Mouse (Mus musculus) intestine, embryonic 15.5 days (tissue): ENCODE results near the gene Klhdc10. TPM values are rescaled to one million over a fixed set of nuclear protein-coding genes. Genes with fewer than 3 reads are reported as not detected.

ENCODE experiments used
- ATAC-seq: fragments of 200-750 bp; cut with Nextera tagmentation; 2 replicates; pipeline ENCODE4 v1.8.0; 2017; ENCODE audit warnings: moderate TSS enrichment, moderate library complexity
- H3K27ac ChIP-seq: fragments of 300-500 bp; sonication (generic); 2 replicates; pipeline ENCODE4 v1.5.1; 2015; ENCODE audit warnings: mild to moderate bottlenecking, inconsistent platforms
- H3K27me3 ChIP-seq: fragments of 300-500 bp; sonication (generic); replicated peaks from 2 replicates; pipeline ENCODE4 v1.6.1; 2015; ENCODE audit warnings: inconsistent platforms
- H3K36me3 ChIP-seq: fragments of 300-500 bp; sonication (generic); 2 replicates; pipeline ENCODE4 v1.6.1; 2015; ENCODE audit warnings: inconsistent platforms
- H3K4me1 ChIP-seq: fragments of 300-500 bp; sonication (generic); replicated peaks from 2 replicates; pipeline ENCODE4 v1.6.1; 2015; ENCODE audit warnings: inconsistent platforms
- H3K4me2 ChIP-seq: fragments of 300-500 bp; sonication (generic); replicated peaks from 2 replicates; pipeline ENCODE4 v1.6.1; 2015; ENCODE audit warnings: mild to moderate bottlenecking, inconsistent platforms
- H3K4me3 ChIP-seq: fragments of 300-500 bp; sonication (generic); replicated peaks from 2 replicates; pipeline ENCODE4 v1.5.1; 2015; ENCODE audit warnings: inconsistent platforms
- H3K9ac ChIP-seq: fragments of 300-500 bp; sonication (generic); 2 replicates; pipeline ENCODE4 v1.6.1; 2015; ENCODE audit warnings: inconsistent platforms
- H3K9me3 ChIP-seq: fragments of 300-500 bp; sonication (generic); 2 replicates; pipeline ENCODE4 v1.6.1; 2016; ENCODE audit warnings: inconsistent platforms
- WGBS: fragments of 180-500 bp; shearing (Covaris S2); methylation state at CpG from one replicate; pipeline ENCODE4 v1.1.7; 2015; 5-methylcytosine and 5-hydroxymethylcytosine counted together
- polyA plus RNA-seq: library from polyadenylated mRNA; unstranded; fragments of >200 nt; fragmentation: Nextera tagmentation; extraction: Ambion mirVana; gene quantifications from 2 replicates; pipeline ENCODE4 v1.2.1, GENCODE M21; 2015

Gene Klhdc10
- polyA plus RNA-seq, 1 experiment from 2014 or later, result 15.2 TPM

GRCm38 (mm10) chr6:30477784-30478183 is 76.1 kb downstream of the Klhdc10 start:
- peak; percentile 28; the same call in 1 of the 2 replicates for ATAC-seq
- Histone ChIP-seq H3K4me2 (no peak overlapping the region), H3K9me3 (no peaks in the 10 kb centered on the region), H3K27ac (no peak overlapping the region), H3K4me1 (peaks cover 16% of the 10 kb centered on the region; the same call in 1 of the 2 replicates), H3K27me3 (no peaks in the 10 kb centered on the region), H3K4me3 (no peak overlapping the region), H3K9ac (no peak overlapping the region), H3K36me3 (peaks cover 9% of the 10 kb centered on the region)
- 72% methylated on average over 6 of the region's 6 CpGs for WGBS

GRCm38 (mm10) chr6:30479418-30479817 is 77.8 kb downstream of the Klhdc10 start:
- Histone ChIP-seq H3K27ac (no peak overlapping the region), H3K9ac (no peak overlapping the region), H3K4me2 (no peak overlapping the region), H3K9me3 (no peaks in the 10 kb centered on the region), H3K4me3 (no peak overlapping the region), H3K27me3 (no peaks in the 10 kb centered on the region), H3K4me1 (peaks cover 16% of the 10 kb centered on the region; the same call in 1 of the 2 replicates), H3K36me3 (peaks cover 11% of the 10 kb centered on the region)
- 69% methylated on average over 3 of the region's 3 CpGs for WGBS
- ATAC-seq, result no peak

GRCm38 (mm10) chr6:30482908-30483307 is 81.2 kb downstream of the Klhdc10 start:
- no peak overlapping the region for H3K4me3 ChIP-seq
- no peak overlapping the region for H3K9ac ChIP-seq
- H3K4me1 ChIP-seq, result no peaks in the 10 kb centered on the region
- WGBS, result 80% methylated on average over 2 of the region's 2 CpGs
- H3K4me2 ChIP-seq, result no peak overlapping the region
- no peaks in the 10 kb centered on the region for H3K9me3 ChIP-seq
- H3K27me3 ChIP-seq, result no peaks in the 10 kb centered on the region
- H3K27ac ChIP-seq, result no peak overlapping the region
- peaks cover 24% of the 10 kb centered on the region for H3K36me3 ChIP-seq
- no peak for ATAC-seq

GRCm38 (mm10) chr6:30486504-30486903 is 84.8 kb downstream of the Klhdc10 start:
- Histone ChIP-seq H3K4me3 (no peak overlapping the region), H3K4me1 (no peaks in the 10 kb centered on the region), H3K36me3 (peaks cover 16% of the 10 kb centered on the region), H3K27me3 (no peaks in the 10 kb centered on the region), H3K9ac (no peak overlapping the region), H3K4me2 (no peak overlapping the region), H3K9me3 (no peaks in the 10 kb centered on the region), H3K27ac (no peak overlapping the region)
- 86% methylated on average over 6 of the region's 6 CpGs for WGBS
- 0 out of 2 replicates have a peak, but pooled peaks have one; percentile 55 for ATAC-seq

GRCm38 (mm10) chr6:30499049-30499448 is 97.4 kb downstream of the Klhdc10 start:
- H3K4me2 ChIP-seq, result no peak overlapping the region
- H3K36me3 ChIP-seq, result peaks cover 16% of the 10 kb centered on the region
- H3K9ac ChIP-seq, result no peak overlapping the region
- WGBS, result 79% methylated on average over 3 of the region's 3 CpGs
- H3K27ac ChIP-seq, result no peak overlapping the region
- H3K27me3 ChIP-seq, result no peaks in the 10 kb centered on the region
- ATAC-seq, result no peak
- no peak overlapping the region for H3K4me3 ChIP-seq
- H3K4me1 ChIP-seq, result no peaks in the 10 kb centered on the region
- H3K9me3 ChIP-seq, result no peaks in the 10 kb centered on the region

Other genes with a start within 250 kb of the Klhdc10 start
- 34.6 and 35.4 TPM in 2 replicates for gene Ube2h, start 97.3 kb upstream of the Klhdc10 start, polyA plus RNA-seq
- 42.9 and 44.5 TPM in 2 replicates for gene Zc3hc1, start 10.8 kb upstream of the Klhdc10 start, polyA plus RNA-seq
- gene Tmem209, start 107.9 kb downstream of the Klhdc10 start, polyA plus RNA-seq, result 31.5 and 33.6 TPM in 2 replicates
- gene Ssmem1, start 108.0 kb downstream of the Klhdc10 start, polyA plus RNA-seq, result not detected in 2 replicates
- 327 and 654 TPM in 2 replicates for gene Cpa2, start 139.7 kb downstream of the Klhdc10 start, polyA plus RNA-seq
- 0.59 and 0.77 TPM in 2 replicates for gene Cpa4, start 166.5 kb downstream of the Klhdc10 start, polyA plus RNA-seq
- gene Cpa5, start 209.1 kb downstream of the Klhdc10 start, polyA plus RNA-seq, result 0.25 TPM in 2 replicates
- gene Cpa1, start 237.3 kb downstream of the Klhdc10 start, polyA plus RNA-seq, result 266 and 631 TPM in 2 replicates